Mouse (Mus musculus) small intestine, adult 2 months (tissue): ENCODE results near the gene Mgat3.

Source experiments
- CTCF ChIP-seq: fragments of 200-500 bp; IDR thresholded peaks from 2 replicates; pipeline ENCODE4 v1.5.1; 2012; ENCODE audit warnings: low read depth, mild to moderate bottlenecking, control low read depth, inconsistent platforms, low read length, moderate library complexity, mixed read lengths; ENCODE audit not compliant: insufficient replicate concordance, insufficient read length; ENCODE audit errors: extremely low read depth
- POLR2A ChIP-seq: fragments of 200-500 bp; IDR thresholded peaks from 2 replicates; pipeline ENCODE4 v1.6.1; 2012; ENCODE audit warnings: low read depth, mild to moderate bottlenecking, control low read depth, inconsistent platforms, low read length, moderate library complexity

GRCm38 (mm10) chr15:80135499-80135898 is 38.0 kb upstream of the Mgat3 start:
- TF ChIP-seq CTCF: no peak
- no peak for TF ChIP-seq POLR2A
